Mouse (Mus musculus) macrophage (primary cell): ENCODE data around the gene Apol8. TPM values are rescaled to one million over a fixed set of nuclear protein-coding genes. Genes with fewer than 3 reads are reported as not detected.

ENCODE experiments used
- H3K27ac ChIP-seq: fragments of 350-480 bp; formaldehyde crosslinking; 2 replicates; pipeline ENCODE4 v1.9.0; 2021
- H3K36me3 ChIP-seq: fragments of 350-480 bp; formaldehyde crosslinking; 2 replicates; pipeline ENCODE4 v1.9.0; 2021; ENCODE audit errors: inconsistent target
- H3K4me3 ChIP-seq: fragments of 350-480 bp; formaldehyde crosslinking; 2 replicates; pipeline ENCODE4 v1.9.0; 2021; ENCODE audit errors: inconsistent target
- H3K79me2 ChIP-seq: fragments of 350-480 bp; formaldehyde crosslinking; 2 replicates; pipeline ENCODE4 v1.9.0; 2021; ENCODE audit errors: inconsistent target
- WGBS: methylation state at CpG from one replicate; pipeline ENCODE4 v1.1.7; 2026; ENCODE audit warnings: inconsistent platforms; ENCODE audit not compliant: missing documents; 5-methylcytosine and 5-hydroxymethylcytosine counted together
- polyA plus RNA-seq: library from polyadenylated mRNA; stranded (reverse); fragments of 250-400 nt; gene quantifications from 3 replicates; pipeline ENCODE4 v1.2.4, GENCODE M21; 2018; ENCODE audit warnings: inconsistent platforms
- total RNA-seq, 78 experiments: library from RNA; depleted of rRNA; stranded (reverse); fragments of 250-400 nt; gene quantifications; 1 replicate in 9 of 78; 2 replicates in 24 of 78; 3 replicates in 43 of 78; 4 replicates in 2 of 78; pipeline ENCODE4 v1.2.4; 2018; ENCODE audit warnings: inconsistent platforms in 56 of 78

Gene Apol8
- 1 to 10 TPM in 2 of 26 experiments, under 1 TPM in 5, not detected in 19; 0.25 to 2.2 (median 0.40) TPM for total RNA-seq (2018; cell fraction: chromatin; rRNA removed)
- under 1 TPM in 3 of 26 experiments, not detected in 23; 0.06 to 0.22 (median 0.09) TPM for total RNA-seq (2018; cell fraction: cytosol; rRNA removed)
- 1 to 10 TPM in 2 of 26 experiments, under 1 TPM in 6, not detected in 18; 0.18 to 7.8 (median 0.48) TPM for total RNA-seq (2018; cell fraction: nucleus; rRNA removed)
- not detected in 3 replicates for polyA plus RNA-seq

DNA sequence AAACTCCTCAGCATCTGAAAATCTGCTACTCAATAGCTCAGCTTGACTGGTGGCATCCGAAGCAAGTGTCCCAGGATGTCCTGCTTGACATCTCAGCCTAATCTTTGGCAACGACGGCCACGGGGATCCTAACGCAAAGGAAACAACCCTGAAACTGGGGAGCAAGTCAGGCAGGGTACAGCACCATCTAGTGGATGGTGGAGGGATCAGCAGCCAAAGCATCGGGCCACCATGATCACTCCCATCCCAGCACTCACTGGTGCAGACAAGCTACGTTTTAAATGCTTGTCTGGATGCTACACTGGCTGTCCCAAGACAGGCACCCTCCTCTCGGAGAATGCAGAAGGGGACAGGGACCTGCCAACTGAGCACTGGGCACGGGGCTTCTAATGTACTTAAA lies at the start of gene Apol8:
Apol8 (minus strand) TSS at position 156 of the 400 bp plus-strand sequence.
- 11% methylated on average over 9 of the region's 9 CpGs for WGBS
- H3K4me3 ChIP-seq = no peak within 1 kb of the TSS
- H3K79me2 ChIP-seq = no peaks in the 10 kb centered on the region
- H3K27ac ChIP-seq = no peak within 1 kb of the TSS
- H3K36me3 ChIP-seq = peaks cover 17% of the 10 kb centered on the region

DNA sequence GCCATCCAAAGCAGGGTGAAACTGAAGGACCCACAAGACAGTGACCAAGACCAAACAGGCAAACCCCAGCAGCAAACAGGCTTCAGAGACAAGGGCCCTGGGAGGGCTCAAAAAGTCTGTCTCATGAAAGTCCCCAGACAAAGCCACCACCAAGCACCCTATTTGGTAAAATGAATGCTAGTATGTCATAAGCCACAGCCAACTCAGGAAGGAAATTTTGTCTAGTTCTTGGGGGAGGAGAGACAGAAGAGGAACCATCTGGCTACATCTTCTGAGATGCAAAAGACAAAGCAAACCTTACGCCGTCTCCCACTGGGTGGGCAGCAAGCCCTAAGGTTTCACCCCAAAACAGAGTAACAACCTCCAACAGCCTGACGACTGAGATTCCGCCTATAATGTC lies 48.9 kb upstream of the Apol8 start:
- Histone ChIP-seq H3K79me2 (peaks cover 94% of the 10 kb centered on the region), H3K36me3 (peaks cover 31% of the 10 kb centered on the region; the same call in 1 of the 2 replicates), H3K27ac (peak overlapping the region; percentile 46), H3K4me3 (no peak overlapping the region)
- 11% methylated on average over 4 of the region's 4 CpGs for WGBS

DNA sequence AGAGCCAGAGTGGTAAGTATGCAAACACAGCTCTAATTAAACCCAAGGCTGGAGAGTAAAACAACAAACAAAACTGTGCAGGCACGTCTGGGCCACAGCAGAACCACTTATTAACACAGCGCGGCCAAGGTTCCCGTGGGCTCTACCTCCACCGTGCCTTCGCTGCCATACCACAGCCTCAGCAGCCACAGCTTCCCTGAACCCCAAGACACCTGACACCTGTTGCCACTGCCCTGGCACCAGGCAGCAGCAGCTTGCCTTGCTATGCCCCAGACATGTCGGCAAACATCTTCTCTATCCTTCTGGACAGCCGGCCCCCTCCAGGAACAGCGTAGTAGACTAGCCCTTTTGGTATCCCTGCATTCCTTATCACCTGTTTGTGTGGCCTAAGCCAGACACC lies 48.1 kb upstream of the Apol8 start:
- WGBS = 77% methylated on average over 9 of the region's 9 CpGs
- H3K27ac ChIP-seq = peak overlapping the region; percentile 46
- no peak overlapping the region for H3K4me3 ChIP-seq
- peaks cover 94% of the 10 kb centered on the region for H3K79me2 ChIP-seq
- peaks cover 26% of the 10 kb centered on the region; the same call in 1 of the 2 replicates for H3K36me3 ChIP-seq

DNA sequence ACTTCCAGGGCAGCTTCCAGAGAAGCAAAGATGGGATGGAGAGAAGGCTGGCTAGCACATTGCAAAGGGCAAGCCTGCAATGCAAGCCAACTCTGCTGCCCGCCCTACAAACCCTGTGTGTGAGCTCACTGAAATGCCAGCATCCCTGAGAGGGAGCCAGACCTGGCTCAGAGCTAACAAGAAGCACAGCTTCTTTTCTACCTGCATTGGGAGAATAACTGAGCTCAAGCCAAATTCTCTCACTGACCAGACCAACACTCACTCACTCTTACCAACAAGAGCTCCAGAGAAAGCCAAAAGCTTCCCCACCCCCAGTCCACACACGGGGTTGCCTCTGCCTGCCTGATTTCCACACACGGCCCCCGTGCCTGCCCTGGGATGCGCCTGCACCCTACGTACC lies 47.7 kb upstream of the Apol8 start:
- no peak overlapping the region for H3K4me3 ChIP-seq
- peaks cover 94% of the 10 kb centered on the region for H3K79me2 ChIP-seq
- 89% methylated on average over 6 of the region's 6 CpGs for WGBS
- H3K36me3 ChIP-seq = peaks cover 26% of the 10 kb centered on the region; the same call in 1 of the 2 replicates
- no peak overlapping the region for H3K27ac ChIP-seq

DNA sequence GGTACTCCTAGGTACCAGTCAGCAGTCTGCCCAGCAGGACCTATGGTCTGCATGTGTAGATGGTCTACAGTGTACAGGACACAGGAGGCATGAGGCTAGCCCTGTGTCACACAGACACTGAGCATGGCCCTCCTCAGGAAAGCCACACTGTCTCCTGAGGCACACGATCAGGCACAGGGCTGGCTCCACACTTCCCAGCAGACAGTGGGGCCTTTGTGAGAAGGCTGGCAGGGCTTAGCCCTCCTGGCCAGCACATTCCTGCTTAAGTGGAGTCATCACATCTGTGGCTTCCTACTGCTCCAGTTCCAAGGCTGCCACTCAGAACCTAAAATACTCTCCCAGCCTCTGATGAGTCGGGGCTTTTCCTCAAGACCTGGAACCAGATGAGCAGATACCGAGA lies 46.9 kb upstream of the Apol8 start:
- Histone ChIP-seq H3K36me3 (peaks cover 26% of the 10 kb centered on the region; the same call in 1 of the 2 replicates), H3K4me3 (no peak overlapping the region), H3K27ac (peak overlapping the region; percentile 16; the same call in 1 of the 2 replicates), H3K79me2 (peaks cover 94% of the 10 kb centered on the region)
- WGBS = 80% methylated on average over 3 of the region's 3 CpGs

DNA sequence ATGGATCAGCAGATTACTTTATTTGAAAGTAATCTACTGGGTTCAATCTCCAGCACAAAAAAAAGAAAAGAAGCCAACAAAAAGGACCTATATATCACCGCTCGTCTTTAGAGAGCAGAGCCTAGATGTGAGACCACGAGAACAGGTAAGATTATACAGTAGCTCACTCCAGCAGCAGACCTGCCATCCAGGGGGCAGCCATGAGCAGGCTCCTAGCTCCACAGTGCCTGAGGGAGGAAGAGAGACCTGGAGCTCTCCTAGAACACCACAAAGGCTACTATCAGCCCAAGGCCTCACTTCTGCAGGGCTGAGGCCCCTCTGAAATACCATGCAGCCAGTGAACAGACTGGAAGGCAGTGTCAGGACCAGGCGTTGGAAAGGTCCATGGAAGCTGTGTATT lies 46.2 kb upstream of the Apol8 start:
- 87% methylated on average over 4 of the region's 4 CpGs for WGBS
- Histone ChIP-seq H3K27ac (no peak overlapping the region), H3K4me3 (no peak overlapping the region)

DNA sequence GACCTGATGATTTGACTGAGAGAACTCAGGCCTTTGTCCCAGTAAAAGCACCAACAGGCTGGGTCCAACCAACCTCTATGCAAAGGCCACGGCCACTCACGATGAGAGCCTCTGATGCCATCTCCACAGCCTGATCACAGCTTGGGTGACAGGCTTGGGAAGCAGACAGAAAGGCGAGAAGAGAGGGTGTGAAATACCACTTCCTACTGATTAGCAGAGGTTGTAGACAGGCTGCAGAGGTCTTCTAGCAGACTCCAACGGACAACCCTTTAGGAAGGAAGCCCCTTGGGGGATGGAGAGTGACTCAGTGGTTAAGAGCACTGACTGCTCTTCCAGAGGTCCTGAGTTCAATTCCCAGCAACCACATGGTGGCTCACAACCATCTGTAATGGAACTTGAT lies 44.4 kb upstream of the Apol8 start:
- Histone ChIP-seq H3K4me3 (no peak overlapping the region), H3K27ac (peak overlapping the region; percentile 89), H3K36me3 (peaks cover 18% of the 10 kb centered on the region; the same call in 1 of the 2 replicates), H3K79me2 (peaks cover 94% of the 10 kb centered on the region)
- WGBS = 24% methylated on average over 4 of the region's 4 CpGs

More for the DNA sequence above, 46.2 kb upstream of the Apol8 start:
- peaks cover 94% of the 10 kb centered on the region for H3K79me2 ChIP-seq
- peaks cover 23% of the 10 kb centered on the region; the same call in 1 of the 2 replicates for H3K36me3 ChIP-seq

DNA sequence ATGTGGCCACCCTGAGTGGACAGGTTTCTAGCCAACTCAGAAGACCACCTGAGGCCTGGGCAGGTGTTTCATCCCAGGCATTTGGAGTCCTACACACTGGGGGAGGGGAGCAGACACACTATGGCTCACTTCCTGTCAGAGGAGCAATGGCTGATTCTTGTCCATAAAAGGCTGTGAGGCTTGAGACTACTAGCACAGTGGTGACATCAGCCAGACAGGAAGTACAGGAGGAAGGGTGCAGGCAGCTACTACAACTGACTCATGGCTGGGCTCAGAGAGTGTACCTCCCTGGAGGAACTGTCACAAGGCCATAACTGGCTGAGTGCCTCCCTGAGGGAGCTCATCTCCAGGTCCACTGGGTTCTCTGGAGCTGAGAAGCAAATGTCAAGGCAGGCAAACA lies 43.7 kb upstream of the Apol8 start:
- H3K4me3 ChIP-seq = no peak overlapping the region
- peaks cover 96% of the 10 kb centered on the region for H3K79me2 ChIP-seq
- H3K27ac ChIP-seq = peak overlapping the region; percentile 89
- peaks cover 24% of the 10 kb centered on the region; the same call in 1 of the 2 replicates for H3K36me3 ChIP-seq

DNA sequence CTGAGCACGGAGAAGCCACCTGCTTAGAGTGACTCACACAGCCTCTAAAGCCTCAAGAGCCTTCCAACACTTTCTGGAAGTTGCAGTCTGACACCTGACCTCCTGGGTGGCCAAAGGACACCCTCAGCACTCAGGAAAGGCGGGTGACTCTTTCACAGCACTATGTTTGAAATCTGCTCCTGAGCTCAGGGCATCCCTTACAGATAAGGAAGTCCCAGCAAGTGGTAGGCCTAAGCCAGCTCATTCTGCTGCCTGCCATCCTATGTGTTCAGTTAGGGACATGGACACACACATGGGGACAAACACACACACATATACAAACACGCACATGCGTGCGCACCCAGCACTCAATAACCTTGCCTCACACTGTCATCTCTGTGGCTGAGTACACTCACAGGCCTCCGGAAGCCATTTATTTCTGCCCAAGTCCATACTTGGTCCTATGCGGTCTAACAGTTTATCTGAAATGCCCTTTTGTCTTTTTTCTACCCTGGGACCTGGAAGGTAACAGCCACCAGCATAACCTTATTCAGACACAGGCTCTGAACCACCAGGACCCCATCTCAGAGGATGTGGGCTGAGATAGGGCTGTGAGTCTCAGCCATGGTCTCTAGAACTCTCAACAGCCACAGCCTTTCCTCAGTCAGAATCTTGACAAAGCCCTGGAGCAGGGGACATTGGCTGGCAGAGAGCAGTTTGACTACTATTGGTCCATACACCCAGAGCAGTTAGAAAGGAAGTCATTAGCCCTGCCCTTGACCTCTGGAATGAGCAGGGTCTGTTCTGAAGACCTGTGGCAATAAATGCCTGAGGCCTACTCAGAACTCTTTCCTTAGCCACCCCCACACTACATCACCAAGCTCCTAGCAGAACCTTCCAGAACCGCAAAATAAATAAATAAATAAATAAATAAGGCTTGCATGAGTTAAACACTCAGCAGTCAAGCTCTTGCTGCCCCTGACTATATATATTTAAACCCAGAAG lies 43.0 kb upstream of the Apol8 start:
- Histone ChIP-seq H3K79me2 (peaks cover 96% of the 10 kb centered on the region), H3K36me3 (peaks cover 26% of the 10 kb centered on the region; the same call in 1 of the 2 replicates), H3K4me3 (no peak overlapping the region), H3K27ac (peak overlapping the region; percentile 89)
- whole genome bisulfite sequencing = 89% methylated on average over 7 of the region's 8 CpGs

DNA sequence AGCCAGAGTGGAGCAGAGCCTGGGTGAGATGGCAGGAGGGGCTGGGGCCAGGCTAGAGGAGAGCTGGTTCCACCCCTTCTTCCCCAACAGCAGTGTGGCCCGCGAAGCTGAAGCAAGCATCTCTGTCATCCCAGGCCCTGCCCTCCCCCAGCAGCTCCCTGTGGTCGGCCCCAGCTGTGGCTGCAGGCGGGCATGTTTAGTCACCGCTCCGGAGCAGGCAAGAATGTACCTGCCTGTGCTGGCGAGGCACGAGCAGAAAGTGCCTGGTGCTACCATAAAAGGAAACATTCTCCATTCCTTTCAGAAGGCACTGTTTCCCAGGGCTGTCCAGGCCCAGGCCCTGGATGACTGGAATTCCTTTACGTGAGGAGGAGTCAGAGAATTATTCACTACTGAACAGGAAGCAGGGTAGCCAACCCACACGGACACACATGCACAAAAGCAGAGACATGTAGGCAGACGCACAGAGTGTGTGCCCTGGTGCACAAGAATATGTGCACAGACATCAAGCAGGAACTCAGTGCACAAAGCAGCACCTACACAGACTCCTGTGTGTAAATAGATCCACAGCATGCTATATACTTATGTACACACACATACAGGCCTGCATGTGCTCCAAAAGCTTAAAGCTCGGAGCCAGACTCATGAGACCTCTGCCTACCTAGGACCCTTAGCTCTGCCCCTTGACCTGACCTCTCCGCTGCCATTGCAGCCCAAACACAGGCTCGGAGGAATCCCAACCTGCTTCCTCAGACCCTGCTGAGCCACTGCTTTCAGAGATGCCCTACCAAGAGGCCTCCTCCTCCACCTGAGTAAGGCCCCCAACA lies 42.1 kb upstream of the Apol8 start:
- Histone ChIP-seq H3K27ac (peak overlapping the region; percentile 89), H3K36me3 (peaks cover 33% of the 10 kb centered on the region; the same call in 1 of the 2 replicates), H3K79me2 (peaks cover 96% of the 10 kb centered on the region), H3K4me3 (no peak overlapping the region)
- WGBS = 31% methylated on average over 14 of the region's 14 CpGs

DNA sequence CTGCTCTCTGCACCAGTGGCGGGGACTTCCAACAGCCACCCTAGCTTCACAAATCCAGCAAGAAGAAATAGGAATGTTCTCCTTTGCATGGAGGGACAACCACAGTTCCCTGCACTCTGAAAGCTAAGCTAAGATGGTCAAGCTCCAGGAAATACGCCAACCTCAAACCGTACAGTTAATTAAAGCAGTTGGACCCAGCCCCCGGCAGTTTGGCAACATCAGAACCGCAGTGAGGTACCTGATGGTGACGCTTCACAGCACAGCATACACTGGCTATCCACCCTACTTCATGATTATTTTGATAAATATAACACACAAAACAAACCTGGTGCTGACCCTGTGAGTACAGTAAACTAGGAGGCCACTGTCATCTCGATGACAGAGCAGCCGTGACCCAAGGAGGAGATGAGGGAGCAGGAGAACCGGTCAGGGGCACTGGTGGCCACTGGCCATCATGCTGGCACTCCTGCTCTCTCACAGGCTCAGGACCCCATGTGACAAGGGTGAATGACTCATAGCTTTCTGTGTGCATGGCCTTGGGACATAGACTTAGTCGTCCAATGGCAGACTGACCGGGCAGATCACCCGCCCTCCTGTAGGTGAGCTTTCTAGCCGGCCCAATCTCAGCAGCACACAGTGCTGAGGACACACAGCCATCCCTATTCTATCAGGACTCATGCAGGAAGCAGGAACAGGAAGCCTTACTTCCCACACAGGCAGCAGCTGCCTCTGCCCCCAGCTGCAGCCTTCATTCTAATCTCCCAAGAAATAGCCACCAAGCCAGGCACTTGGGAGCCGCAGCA lies 41.0 kb upstream of the Apol8 start:
- Histone ChIP-seq H3K36me3 (peaks cover 39% of the 10 kb centered on the region; the same call in 1 of the 2 replicates), H3K27ac (peak overlapping the region; percentile 89), H3K4me3 (no peak overlapping the region), H3K79me2 (peaks cover 96% of the 10 kb centered on the region)
- 60% methylated on average over 14 of the region's 14 CpGs for WGBS

DNA sequence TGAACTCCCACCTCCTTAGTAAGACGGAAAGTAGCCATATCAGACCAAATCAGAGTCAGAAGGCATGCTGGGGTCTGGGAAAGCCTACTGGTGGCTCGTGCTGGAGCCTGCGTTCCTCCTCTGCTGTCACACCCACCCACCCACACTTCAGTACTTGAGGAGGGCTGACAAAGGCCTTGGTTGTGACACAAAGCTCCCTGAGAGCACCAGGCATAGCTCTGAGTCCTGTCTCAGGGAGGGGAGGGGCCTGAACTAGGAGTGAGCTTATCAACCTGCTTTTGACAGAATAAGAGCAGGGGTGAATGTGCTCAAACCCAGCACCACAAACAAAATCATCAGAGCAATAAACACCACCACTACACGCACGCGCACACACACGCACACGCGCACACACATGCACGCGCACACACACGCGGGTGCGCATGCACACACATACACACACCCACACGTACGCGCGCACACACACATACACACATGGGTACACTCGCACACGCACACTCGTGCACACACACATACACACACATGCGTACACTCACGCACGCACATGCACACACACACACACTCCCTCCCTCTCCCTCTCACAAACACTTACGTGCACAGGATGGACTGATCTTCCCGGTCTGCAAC lies 39.7 kb upstream of the Apol8 start:
- Histone ChIP-seq H3K36me3 (peaks cover 52% of the 10 kb centered on the region), H3K79me2 (peaks cover 95% of the 10 kb centered on the region), H3K4me3 (no peak overlapping the region), H3K27ac (no peak overlapping the region)
- WGBS = 94% methylated on average over 25 of the region's 26 CpGs

DNA sequence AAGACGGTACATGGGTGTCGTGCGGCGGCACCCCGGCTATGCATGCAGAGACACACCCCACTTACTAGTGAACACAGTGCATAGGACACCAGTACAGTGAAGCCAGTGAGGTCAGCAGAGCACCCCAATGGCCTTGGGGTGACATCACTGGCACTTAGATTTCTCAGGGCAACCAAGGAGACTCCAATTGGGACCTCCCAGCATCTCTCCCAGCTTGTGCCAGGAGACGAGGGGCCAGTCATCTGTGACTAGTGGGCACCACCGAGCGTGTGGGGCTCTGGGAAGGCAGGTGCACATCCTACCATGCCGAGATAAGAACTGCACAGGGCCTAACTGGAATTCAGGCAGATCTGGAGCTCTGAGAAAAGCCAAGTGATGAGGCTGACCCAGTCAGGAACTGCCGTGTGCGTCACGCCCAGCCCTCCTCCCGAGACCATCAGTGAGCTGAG lies 38.1 kb upstream of the Apol8 start:
- Histone ChIP-seq H3K36me3 (peaks cover 68% of the 10 kb centered on the region), H3K4me3 (no peak overlapping the region), H3K27ac (no peak overlapping the region), H3K79me2 (peaks cover 97% of the 10 kb centered on the region)
- WGBS = 96% methylated on average over 12 of the region's 13 CpGs
